Mouse (Mus musculus): ENCODE data around the gene Ano4. TPM values are rescaled to one million over a fixed set of nuclear protein-coding genes. Genes with fewer than 3 reads are reported as not detected.

Gene Ano4
- polyA plus RNA-seq, 1 experiment from 2014 or later: 1.5 TPM

DNA sequence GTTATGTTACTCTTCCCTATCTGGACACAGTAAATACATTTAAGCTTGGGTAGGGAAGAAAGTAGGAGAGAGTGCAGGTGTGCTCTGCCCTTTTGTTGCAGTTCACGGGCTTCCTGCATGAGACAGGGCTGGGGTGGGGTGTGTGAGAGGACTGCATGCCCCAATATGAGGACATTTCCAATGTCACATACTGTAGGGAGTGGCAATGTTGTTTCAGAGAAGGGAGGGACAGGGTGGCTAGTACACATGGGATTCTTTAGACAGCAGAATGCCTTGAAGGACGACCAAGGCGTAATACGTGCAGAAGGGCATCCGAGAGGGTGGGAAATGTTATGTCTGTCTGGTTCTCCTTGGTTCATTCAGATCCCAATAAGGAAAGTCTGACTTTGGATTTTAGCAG is 18.2 kb downstream of the Ano4 start:
- no peak overlapping the region for H3K9ac ChIP-seq (ENCODE audit: low read depth, low read length)
- H3K36me3 ChIP-seq (ENCODE audit: control insufficient read depth, insufficient read depth, low read length): no peaks in the 10 kb centered on the region
- H3K27ac ChIP-seq (ENCODE audit: low read depth, low read length): no peak overlapping the region
- H3K4me2 ChIP-seq: no peak overlapping the region
- no peaks in the 10 kb centered on the region for H3K27me3 ChIP-seq (replicated peaks; ENCODE audit: control insufficient read depth, insufficient read depth, low read length)
- no peaks in the 10 kb centered on the region for H3K4me1 ChIP-seq (replicated peaks; ENCODE audit: control insufficient read depth, insufficient read depth, low read length)
- DNase-seq (ENCODE audit: low spot score) (no peak), ATAC-seq (replicated peaks; ENCODE audit: low FRiP score) (no peak)
- WGBS: 91% methylated on average over 5 of the region's 5 CpGs
- H3K9me3 ChIP-seq (ENCODE audit: control insufficient read depth, low read length): no peaks in the 10 kb centered on the region
- no peak overlapping the region for H3K4me3 ChIP-seq (ENCODE audit: low read depth, low read length)

- H3K9me3 ChIP-seq (ENCODE audit: control insufficient read depth, low read length): no peaks in the 10 kb centered on the region
- no peak overlapping the region for H3K4me2 ChIP-seq
- no peaks in the 10 kb centered on the region for H3K4me1 ChIP-seq (replicated peaks; ENCODE audit: control insufficient read depth, insufficient read depth, low read length)
- H3K36me3 ChIP-seq (ENCODE audit: control insufficient read depth, insufficient read depth, low read length): no peaks in the 10 kb centered on the region
- H3K9ac ChIP-seq (ENCODE audit: low read depth, low read length): no peak overlapping the region
- ATAC-seq (replicated peaks; ENCODE audit: low FRiP score) (no peak), DNase-seq (ENCODE audit: low spot score) (no peak)
- no peaks in the 10 kb centered on the region for H3K27me3 ChIP-seq (replicated peaks; ENCODE audit: control insufficient read depth, insufficient read depth, low read length)
- H3K27ac ChIP-seq (ENCODE audit: low read depth, low read length): no peak overlapping the region
- no peak overlapping the region for H3K4me3 ChIP-seq (ENCODE audit: low read depth, low read length)
Observed at GRCm38 (mm10) chr10:89307566-89307965, 37.0 kb downstream of the Ano4 start.

GRCm38 (mm10) chr10:89300346-89300745 is 44.2 kb downstream of the Ano4 start:
- no peak overlapping the region for H3K9ac ChIP-seq (ENCODE audit: low read depth, low read length)
- H3K4me2 ChIP-seq: no peak overlapping the region
- no peaks in the 10 kb centered on the region for H3K36me3 ChIP-seq (ENCODE audit: control insufficient read depth, insufficient read depth, low read length)
- no peak for ATAC-seq (replicated peaks; ENCODE audit: low FRiP score)
- no peaks in the 10 kb centered on the region for H3K27me3 ChIP-seq (replicated peaks; ENCODE audit: control insufficient read depth, insufficient read depth, low read length)
- 64% methylated on average over 2 of the region's 2 CpGs for WGBS
- no peak overlapping the region for H3K27ac ChIP-seq (ENCODE audit: low read depth, low read length)
- H3K4me1 ChIP-seq (replicated peaks; ENCODE audit: control insufficient read depth, insufficient read depth, low read length): no peaks in the 10 kb centered on the region
- no peak for DNase-seq (ENCODE audit: low spot score)
- H3K9me3 ChIP-seq (ENCODE audit: control insufficient read depth, low read length): no peaks in the 10 kb centered on the region
- H3K4me3 ChIP-seq (ENCODE audit: low read depth, low read length): no peak overlapping the region

- WGBS: 55% methylated on average over 3 of the region's 3 CpGs
- H3K36me3 ChIP-seq (ENCODE audit: control insufficient read depth, insufficient read depth, low read length): no peaks in the 10 kb centered on the region
- no peak overlapping the region for H3K4me2 ChIP-seq
- no peak overlapping the region for H3K9ac ChIP-seq (ENCODE audit: low read depth, low read length)
- no peaks in the 10 kb centered on the region for H3K9me3 ChIP-seq (ENCODE audit: control insufficient read depth, low read length)
- H3K4me3 ChIP-seq (ENCODE audit: low read depth, low read length): no peak overlapping the region
- DNase-seq (ENCODE audit: low spot score): no peak
- no peaks in the 10 kb centered on the region for H3K4me1 ChIP-seq (replicated peaks; ENCODE audit: control insufficient read depth, insufficient read depth, low read length)
- ATAC-seq (replicated peaks; ENCODE audit: low FRiP score): no peak
- H3K27me3 ChIP-seq (replicated peaks; ENCODE audit: control insufficient read depth, insufficient read depth, low read length): no peaks in the 10 kb centered on the region
- no peak overlapping the region for H3K27ac ChIP-seq (ENCODE audit: low read depth, low read length)
Observed at GRCm38 (mm10) chr10:89292784-89293183, 51.8 kb downstream of the Ano4 start.

GRCm38 (mm10) chr10:89290698-89291097 is 53.9 kb downstream of the Ano4 start:
- WGBS: 67% methylated on average over 6 of the region's 6 CpGs
- ATAC-seq (replicated peaks; ENCODE audit: low FRiP score): no peak
- H3K36me3 ChIP-seq (ENCODE audit: control insufficient read depth, insufficient read depth, low read length): no peaks in the 10 kb centered on the region
- no peak overlapping the region for H3K4me2 ChIP-seq
- H3K4me3 ChIP-seq (ENCODE audit: low read depth, low read length): no peak overlapping the region
- DNase-seq (ENCODE audit: low spot score): no peak
- H3K27me3 ChIP-seq (replicated peaks; ENCODE audit: control insufficient read depth, insufficient read depth, low read length): no peaks in the 10 kb centered on the region
- no peak overlapping the region for H3K27ac ChIP-seq (ENCODE audit: low read depth, low read length)
- H3K9me3 ChIP-seq (ENCODE audit: control insufficient read depth, low read length): no peaks in the 10 kb centered on the region
- no peaks in the 10 kb centered on the region for H3K4me1 ChIP-seq (replicated peaks; ENCODE audit: control insufficient read depth, insufficient read depth, low read length)
- no peak overlapping the region for H3K9ac ChIP-seq (ENCODE audit: low read depth, low read length)

- no peak for DNase-seq (ENCODE audit: low spot score)
- Histone ChIP-seq H3K27me3 (replicated peaks; ENCODE audit: control insufficient read depth, insufficient read depth, low read length) (no peaks in the 10 kb centered on the region), H3K9ac (ENCODE audit: low read depth, low read length) (no peak overlapping the region), H3K4me2 (no peak overlapping the region), H3K4me3 (ENCODE audit: low read depth, low read length) (no peak overlapping the region), H3K27ac (ENCODE audit: low read depth, low read length) (no peak overlapping the region), H3K4me1 (replicated peaks; ENCODE audit: control insufficient read depth, insufficient read depth, low read length) (no peaks in the 10 kb centered on the region), H3K36me3 (ENCODE audit: control insufficient read depth, insufficient read depth, low read length) (no peaks in the 10 kb centered on the region), H3K9me3 (ENCODE audit: control insufficient read depth, low read length) (no peaks in the 10 kb centered on the region)
- WGBS: 77% methylated on average over 4 of the region's 4 CpGs
- ATAC-seq (replicated peaks; ENCODE audit: low FRiP score): no peak
Observed at GRCm38 (mm10) chr10:89289290-89289689, 55.3 kb downstream of the Ano4 start.

DNA sequence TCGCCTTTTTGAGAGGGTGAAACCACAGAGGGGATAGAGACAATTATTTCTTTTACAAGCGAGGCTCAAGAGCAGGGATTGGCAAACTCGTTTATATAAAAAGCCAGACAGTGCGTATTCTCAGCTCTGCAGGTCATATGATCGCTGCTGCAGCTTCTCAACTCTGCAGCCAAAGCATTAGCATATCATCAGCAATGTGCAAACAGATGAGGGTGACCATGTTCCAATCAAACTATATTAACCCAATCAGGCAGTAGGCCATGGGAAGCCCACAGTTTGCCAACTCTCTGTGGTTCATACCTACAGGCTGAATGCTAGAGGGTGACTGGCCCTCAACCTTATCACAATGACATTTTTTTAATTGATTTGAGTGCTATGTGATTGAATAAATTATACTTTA is 64.2 kb downstream of the Ano4 start:
- ATAC-seq (replicated peaks; ENCODE audit: low FRiP score): no peak
- Histone ChIP-seq H3K4me3 (ENCODE audit: low read depth, low read length) (no peak overlapping the region), H3K9ac (ENCODE audit: low read depth, low read length) (no peak overlapping the region), H3K4me2 (no peak overlapping the region), H3K4me1 (replicated peaks; ENCODE audit: control insufficient read depth, insufficient read depth, low read length) (no peaks in the 10 kb centered on the region), H3K9me3 (ENCODE audit: control insufficient read depth, low read length) (no peaks in the 10 kb centered on the region), H3K27me3 (replicated peaks; ENCODE audit: control insufficient read depth, insufficient read depth, low read length) (no peaks in the 10 kb centered on the region), H3K36me3 (ENCODE audit: control insufficient read depth, insufficient read depth, low read length) (no peaks in the 10 kb centered on the region), H3K27ac (ENCODE audit: low read depth, low read length) (no peak overlapping the region)
- no peak for DNase-seq (ENCODE audit: low spot score)
- WGBS: 77% methylated on average over 5 of the region's 5 CpGs

DNA sequence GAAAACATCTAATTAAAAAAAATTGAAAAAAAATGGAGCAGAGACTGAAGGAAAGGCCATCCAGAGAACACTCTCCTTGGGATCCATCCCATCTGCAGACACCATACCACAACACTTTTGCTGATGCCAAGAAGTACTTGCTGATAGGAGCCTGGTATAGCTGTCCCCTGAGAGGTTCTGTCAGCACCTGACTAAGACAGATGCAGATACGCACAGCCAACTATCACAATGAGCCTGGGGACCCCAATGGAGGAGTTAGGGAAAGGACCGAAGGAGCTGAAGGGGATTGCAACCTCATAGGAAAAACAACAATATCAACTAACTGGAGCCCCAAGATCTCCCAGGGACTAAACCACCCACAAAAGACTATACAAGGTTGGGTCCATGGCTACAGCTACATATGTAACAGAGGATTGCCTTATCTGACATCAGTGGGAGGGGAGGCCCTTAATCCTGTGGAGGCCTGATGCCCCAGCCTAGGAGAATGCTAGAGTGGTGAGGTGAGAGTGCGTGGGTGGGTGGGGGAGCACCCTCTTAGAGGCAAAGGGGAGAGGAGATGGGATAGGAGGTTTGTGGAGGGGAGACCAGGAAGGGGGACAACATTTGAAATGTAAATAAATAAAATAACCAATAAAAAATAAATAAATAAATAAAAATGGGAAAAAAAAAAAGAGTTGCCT is 71.4 kb downstream of the Ano4 start:
- 81% methylated on average over 3 of the region's 3 CpGs for WGBS
- ATAC-seq (replicated peaks; ENCODE audit: low FRiP score): no peak
- no peak overlapping the region for H3K4me3 ChIP-seq (ENCODE audit: low read depth, low read length)
- DNase-seq (ENCODE audit: low spot score): no peak
- H3K36me3 ChIP-seq (ENCODE audit: control insufficient read depth, insufficient read depth, low read length): no peaks in the 10 kb centered on the region
- H3K4me2 ChIP-seq: no peak overlapping the region
- H3K27ac ChIP-seq (ENCODE audit: low read depth, low read length): no peak overlapping the region
- H3K9me3 ChIP-seq (ENCODE audit: control insufficient read depth, low read length): no peaks in the 10 kb centered on the region
- no peaks in the 10 kb centered on the region for H3K4me1 ChIP-seq (replicated peaks; ENCODE audit: control insufficient read depth, insufficient read depth, low read length)
- H3K9ac ChIP-seq (ENCODE audit: low read depth, low read length): no peak overlapping the region
- H3K27me3 ChIP-seq (replicated peaks; ENCODE audit: control insufficient read depth, insufficient read depth, low read length): no peaks in the 10 kb centered on the region

GRCm38 (mm10) chr10:89267312-89267711 is 77.2 kb downstream of the Ano4 start:
- Histone ChIP-seq H3K9me3 (ENCODE audit: control insufficient read depth, low read length) (no peaks in the 10 kb centered on the region), H3K4me1 (replicated peaks; ENCODE audit: control insufficient read depth, insufficient read depth, low read length) (no peaks in the 10 kb centered on the region), H3K4me3 (ENCODE audit: low read depth, low read length) (no peak overlapping the region), H3K4me2 (no peak overlapping the region), H3K36me3 (ENCODE audit: control insufficient read depth, insufficient read depth, low read length) (no peaks in the 10 kb centered on the region), H3K27ac (ENCODE audit: low read depth, low read length) (no peak overlapping the region), H3K27me3 (replicated peaks; ENCODE audit: control insufficient read depth, insufficient read depth, low read length) (no peaks in the 10 kb centered on the region), H3K9ac (ENCODE audit: low read depth, low read length) (no peak overlapping the region)
- DNase-seq (ENCODE audit: low spot score): no peak
- 62% methylated on average over 3 of the region's 3 CpGs for WGBS
- ATAC-seq (replicated peaks; ENCODE audit: low FRiP score): no peak
